Comparison of ENCODE assay signal across 10 mouse cellular contexts in the genomic region with DNA sequence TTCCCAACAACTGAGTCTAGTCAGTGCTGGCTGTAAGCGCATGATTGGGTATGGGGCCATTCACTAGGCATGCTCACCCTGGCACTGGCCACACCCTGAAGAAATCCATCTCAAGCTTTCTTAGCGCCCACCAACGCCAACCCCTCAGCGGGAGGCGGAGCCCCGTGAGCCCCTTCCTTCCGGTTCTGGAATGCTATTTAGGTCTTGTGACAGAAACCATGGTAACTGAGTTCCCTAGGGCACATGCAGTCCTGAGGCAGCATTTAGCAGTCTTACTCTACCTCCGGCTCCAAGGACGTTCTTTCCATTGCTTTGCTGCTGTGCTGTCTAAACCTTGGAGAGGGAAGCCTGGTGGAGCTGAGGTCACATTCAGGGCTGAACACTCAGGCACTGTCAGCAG. TPM values are rescaled to one million over a fixed set of nuclear protein-coding genes. Genes with fewer than 3 reads are reported as not detected.
DNase-seq lines count a peak whose midpoint lies in the region; ATAC-seq and TF ChIP-seq lines count a peak whose summit lies in the region.
"Had no signal": no experiment of that assay in that cellular context is flagged by ENCODE, and none has a peak within 500 bp of the region (broad histone marks: within the 10 kb centered on the region; RNA-seq: fewer than 3 reads in every experiment).

No protein-coding gene starts in this region.

- no peak for ATAC-seq in hindbrain, embryonic 16.5 days

- TF ChIP-seq CTCF in ES-Bruce4 (IDR thresholded peaks at IDR 0.05; ENCODE audit: low read depth, low read length) = no peak

- H3K4me1 ChIP-seq in hindbrain, embryonic 10.5 days (replicated peaks) = peaks cover 8% of the 10 kb centered on the region
- no peaks in the 10 kb centered on the region for H3K4me1 ChIP-seq in hindbrain, embryonic 16.5 days (ENCODE audit: control insufficient read depth, insufficient read depth, low read depth, low read length)
- no peaks in the 10 kb centered on the region for H3K4me1 ChIP-seq in ES-Bruce4 (ENCODE audit: control insufficient read depth, insufficient read depth, low read length)
- H3K4me1 ChIP-seq in limb, embryonic 10.5 days = peaks cover 9% of the 10 kb centered on the region
- H3K4me1 ChIP-seq: neural tube, embryonic 12.5 days had no signal

- no peaks in the 10 kb centered on the region for H3K27me3 ChIP-seq in hindbrain, embryonic 10.5 days (ENCODE audit: insufficient read depth, poor library complexity, severe bottlenecking)
- H3K27me3 ChIP-seq in hindbrain, embryonic 16.5 days (replicated peaks; ENCODE audit: control insufficient read depth, insufficient read depth, low read length) = no peaks in the 10 kb centered on the region
- no peaks in the 10 kb centered on the region for H3K27me3 ChIP-seq in ES-Bruce4 (ENCODE audit: control insufficient read depth, insufficient read depth, low read length, poor library complexity, severe bottlenecking)
- H3K27me3 ChIP-seq in limb, embryonic 10.5 days (ENCODE audit: low read depth, poor library complexity, severe bottlenecking) = no peaks in the 10 kb centered on the region
- H3K27me3 ChIP-seq: neural tube, embryonic 12.5 days had no signal

- no peak for DNase-seq in hindbrain, embryonic 10.5 days (ENCODE audit: low spot score)
- DNase-seq in adrenal gland, postnatal 10 days = peak; percentile 23
- DNase-seq in limb, embryonic 10.5 days (ENCODE audit: low spot score) = no peak
- no peak for DNase-seq in urinary bladder, postnatal 36 days (ENCODE audit: low spot score in 2 of 2)
- DNase-seq in thymus, postnatal 36 days = no peak
- no peak for DNase-seq in spleen, postnatal 36 days (ENCODE audit: low spot score in 2 of 2)
- DNase-seq: heart, adult 18-20 months had no signal

- WGBS in hindbrain, embryonic 10.5 days = 52% methylated on average over 9 of the region's 9 CpGs
- 44% methylated on average over 9 of the region's 9 CpGs for WGBS in hindbrain, embryonic 16.5 days
- WGBS in limb, embryonic 10.5 days = 69% methylated on average over 9 of the region's 9 CpGs

- peak; percentile 29 for TF ChIP-seq POLR2A in ES-Bruce4 (IDR thresholded peaks at IDR 0.05; ENCODE audit: insufficient read depth, low read length)

- H3K27ac ChIP-seq in hindbrain, embryonic 10.5 days = peak overlapping the region; percentile 29; the same call in 1 of the 2 replicates
- H3K27ac ChIP-seq in hindbrain, embryonic 16.5 days (ENCODE audit: low read depth, low read length) = no peak overlapping the region
- peak overlapping the region; percentile 29 for H3K27ac ChIP-seq in ES-Bruce4 (ENCODE audit: insufficient read depth, low read length)
- H3K27ac ChIP-seq in limb, embryonic 10.5 days = peak overlapping the region; percentile 40; the same call in 1 of the 2 replicates
- H3K27ac ChIP-seq: neural tube, embryonic 12.5 days had no signal

- H3K9ac ChIP-seq in hindbrain, embryonic 16.5 days (ENCODE audit: low read depth, low read length) = no peak overlapping the region
- H3K9ac ChIP-seq in ES-Bruce4 (ENCODE audit: low read depth, poor library complexity, severe bottlenecking) = peak overlapping the region; percentile 37
- H3K9ac ChIP-seq: neural tube, embryonic 12.5 days had no signal

- no peaks in the 10 kb centered on the region for H3K36me3 ChIP-seq in hindbrain, embryonic 10.5 days
- H3K36me3 ChIP-seq in hindbrain, embryonic 16.5 days (ENCODE audit: control insufficient read depth, insufficient read depth, low read length) = no peaks in the 10 kb centered on the region
- 0 out of 2 replicates have a peak, but pooled peaks cover 2% of the 10 kb centered on the region for H3K36me3 ChIP-seq in ES-Bruce4 (ENCODE audit: control insufficient read depth, insufficient read depth, low read length, poor library complexity, severe bottlenecking)
- H3K36me3 ChIP-seq in limb, embryonic 10.5 days = no peaks in the 10 kb centered on the region
- H3K36me3 ChIP-seq: neural tube, embryonic 12.5 days had no signal

- H3K4me3 ChIP-seq in hindbrain, embryonic 10.5 days = 0 out of 2 replicates have a peak overlapping the region, but pooled peaks have one; percentile 9
- no peak overlapping the region for H3K4me3 ChIP-seq in hindbrain, embryonic 16.5 days (ENCODE audit: low read length)
- peak overlapping the region; percentile 67 for H3K4me3 ChIP-seq in ES-Bruce4 (ENCODE audit: low read depth, low read length)
- H3K4me3 ChIP-seq in limb, embryonic 10.5 days = no peak overlapping the region
- H3K4me3 ChIP-seq: neural tube, embryonic 12.5 days had no signal

- no peak overlapping the region for H3K4me2 ChIP-seq in hindbrain, embryonic 16.5 days (ENCODE audit: low read length)
- H3K4me2 ChIP-seq: neural tube, embryonic 12.5 days had no signal

- H3K9me3 ChIP-seq in hindbrain, embryonic 10.5 days = no peaks in the 10 kb centered on the region
- H3K9me3 ChIP-seq in hindbrain, embryonic 16.5 days (ENCODE audit: control insufficient read depth, low read length) = no peaks in the 10 kb centered on the region
- H3K9me3 ChIP-seq in ES-Bruce4 (replicated peaks; ENCODE audit: control insufficient read depth, insufficient read depth, low read length, poor library complexity, severe bottlenecking) = no peaks in the 10 kb centered on the region
- no peaks in the 10 kb centered on the region for H3K9me3 ChIP-seq in limb, embryonic 10.5 days (replicated peaks)
- H3K9me3 ChIP-seq: neural tube, embryonic 12.5 days had no signal

- TF ChIP-seq EP300 in ES-Bruce4 (IDR thresholded peaks at IDR 0.05; ENCODE audit: insufficient read depth, low read depth, low read length) = no peak

RNA-seq across cellular contexts. Expression of a gene that starts 22.6 kb away (rescaled TPM):
- polyA plus RNA-seq in hindbrain, embryonic 10.5 days (2016; fragmentation: Nextera tagmentation; extraction: Ambion mirVana) = 39.9 and 41.3 TPM in 2 replicates
- polyA plus RNA-seq in hindbrain, embryonic 16.5 days (2015; fragmentation: Nextera tagmentation; extraction: Ambion mirVana) = 30.8 and 35.0 TPM in 2 replicates
- polyA plus RNA-seq in ES-Bruce4 (2011; ENCODE audit: insufficient read depth, insufficient read length, low read depth, missing spikeins) = 35.9 and 37.7 TPM in 2 replicates
- 10 to 100 TPM; 15.7 to 19.7 TPM for total RNA-seq in adrenal gland, postnatal 10 days (2021)
- polyA plus RNA-seq in limb, embryonic 10.5 days (2016; fragmentation: Nextera tagmentation; extraction: Ambion mirVana) = 40.4 and 44.3 TPM in 2 replicates

Comparison
In these comparisons a context has a peak if more than half of its experiments do, and no peak if none do; other contexts are left out.
1. H3K4me3 ChIP-seq: peak in hindbrain, embryonic 10.5 days (single experiment) and ES-Bruce4 (single experiment); none in hindbrain, embryonic 16.5 days (single experiment) and limb, embryonic 10.5 days (single experiment).